Mouse (Mus musculus): Measurements from ENCODE around the gene Tctex1d1. TPM values are rescaled to one million over a fixed set of nuclear protein-coding genes. Genes with fewer than 3 reads are reported as not detected.

Gene Tctex1d1
- polyA plus RNA-seq, 1 experiment from 2014 or later, result 0.56 TPM

DNA sequence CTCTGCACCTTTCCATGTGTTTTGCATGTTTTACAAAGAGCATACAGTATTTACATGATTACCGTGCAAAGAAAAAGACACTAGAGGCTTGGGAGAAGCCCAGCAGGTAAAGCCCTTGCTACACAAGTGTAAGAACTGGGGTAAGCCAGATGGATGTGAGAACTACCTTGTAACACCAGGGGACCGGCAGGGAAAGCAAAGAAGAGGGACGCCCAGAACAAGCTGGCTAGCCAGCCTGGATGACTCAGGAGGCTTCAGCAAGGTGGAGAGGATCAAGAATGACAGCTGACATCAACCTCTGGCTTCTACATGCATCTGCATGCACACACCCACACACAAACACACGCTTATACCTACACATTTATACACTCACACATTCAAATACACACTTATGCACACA lies 11.6 kb downstream of the Tctex1d1 start:
- H3K27me3 ChIP-seq, result no peaks in the 10 kb centered on the region
- H3K9ac ChIP-seq, result no peak overlapping the region
- no peaks in the 10 kb centered on the region for H3K9me3 ChIP-seq (replicated peaks)
- 72% methylated on average over 4 of the region's 4 CpGs for WGBS
- H3K4me1 ChIP-seq, result no peaks in the 10 kb centered on the region
- ATAC-seq, result no peak
- no peak overlapping the region for H3K27ac ChIP-seq
- no peak overlapping the region for H3K4me3 ChIP-seq
- H3K4me2 ChIP-seq, result no peak overlapping the region
- no peaks in the 10 kb centered on the region for H3K36me3 ChIP-seq (ENCODE audit: poor library complexity, severe bottlenecking)

DNA sequence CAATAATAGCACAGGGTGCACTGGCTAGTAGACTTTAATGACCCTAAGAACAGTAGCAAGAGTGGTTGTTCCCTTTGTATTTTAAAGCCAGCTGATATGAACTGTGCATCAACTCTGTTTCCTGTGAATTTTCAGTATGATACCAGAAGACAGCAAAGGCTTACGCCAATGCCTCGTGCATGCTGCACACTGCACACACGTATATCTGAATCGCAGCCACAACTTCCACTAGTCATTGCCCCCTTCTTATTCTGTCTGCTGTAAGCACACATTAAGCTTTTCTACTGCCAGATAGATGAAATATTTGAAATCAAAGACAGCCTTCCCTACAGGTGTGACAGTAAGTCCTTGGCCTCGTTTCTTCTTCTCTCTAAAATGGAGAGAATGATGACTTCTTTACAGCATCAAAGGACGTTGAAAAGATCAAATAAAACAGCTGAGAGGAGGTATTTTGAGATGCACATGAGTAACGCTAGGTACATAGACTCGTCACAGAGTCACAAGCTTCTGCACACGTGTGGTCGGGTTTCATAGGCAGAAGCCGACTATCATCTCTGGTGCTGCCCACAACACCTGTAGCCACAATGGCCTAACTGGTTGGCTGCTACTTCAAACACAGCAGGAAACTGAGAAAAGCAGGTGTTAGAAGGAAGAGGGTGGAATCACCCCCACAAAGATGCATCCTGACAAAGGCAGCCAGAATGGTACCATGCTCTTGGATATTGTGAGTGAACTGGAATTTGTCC lies 12.4 kb downstream of the Tctex1d1 start:
- WGBS, result 87% methylated on average over 11 of the region's 11 CpGs
- Histone ChIP-seq H3K4me2 (no peak overlapping the region), H3K27ac (no peak overlapping the region), H3K9ac (no peak overlapping the region), H3K4me3 (no peak overlapping the region), H3K4me1 (no peaks in the 10 kb centered on the region), H3K36me3 (ENCODE audit: poor library complexity, severe bottlenecking) (no peaks in the 10 kb centered on the region), H3K27me3 (no peaks in the 10 kb centered on the region), H3K9me3 (replicated peaks) (no peaks in the 10 kb centered on the region)
- no peak for ATAC-seq

- ATAC-seq, result no peak
- Histone ChIP-seq H3K9me3 (replicated peaks) (no peaks in the 10 kb centered on the region), H3K27ac (no peak overlapping the region), H3K4me2 (no peak overlapping the region), H3K27me3 (no peaks in the 10 kb centered on the region), H3K36me3 (ENCODE audit: poor library complexity, severe bottlenecking) (no peaks in the 10 kb centered on the region), H3K4me1 (no peaks in the 10 kb centered on the region), H3K9ac (no peak overlapping the region), H3K4me3 (no peak overlapping the region)
- 65% methylated on average over 3 of the region's 3 CpGs for WGBS
Measured at GRCm38 (mm10) chr4:102991685-102992084, 13.3 kb downstream of the Tctex1d1 start.

GRCm38 (mm10) chr4:103004681-103005080 lies 26.3 kb downstream of the Tctex1d1 start:
- WGBS, result 86% methylated on average over 4 of the region's 4 CpGs
- ATAC-seq, result no peak

DNA sequence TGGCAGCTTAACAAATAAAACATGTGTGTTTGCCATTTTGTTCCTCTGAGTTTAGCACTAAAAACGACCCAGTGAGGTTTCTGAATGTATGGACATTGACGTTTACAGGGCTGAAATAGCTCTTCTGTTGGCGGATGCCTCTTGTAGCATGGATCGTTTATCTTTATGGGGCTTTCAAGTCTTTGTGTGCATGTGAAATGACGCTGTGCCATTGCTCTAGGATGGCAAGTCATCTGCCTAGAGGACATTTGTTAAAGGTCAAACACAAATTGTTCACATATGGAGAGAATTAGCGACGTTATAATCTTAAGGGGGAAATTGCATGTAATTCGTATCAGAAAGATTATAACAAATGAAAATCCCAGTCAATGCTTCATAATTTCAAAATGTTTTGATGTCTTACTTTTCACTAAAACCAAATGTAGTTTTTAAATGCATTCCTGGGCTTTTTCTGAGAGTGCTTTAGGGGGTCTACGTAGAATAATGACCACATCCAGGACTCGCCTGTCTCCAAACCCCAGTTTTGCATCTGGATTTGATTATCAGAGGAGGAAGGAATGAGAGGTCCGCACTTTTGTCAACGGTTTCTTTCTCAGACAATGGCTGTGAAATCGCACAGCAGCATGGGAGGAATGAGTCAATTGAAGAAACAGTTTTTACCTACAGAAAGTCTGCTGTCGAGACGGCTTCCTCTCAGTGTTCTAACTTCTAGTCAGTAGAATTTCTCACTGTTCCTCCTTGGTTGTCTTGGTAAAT lies 27.0 kb downstream of the Tctex1d1 start:
- no peaks in the 10 kb centered on the region for H3K9me3 ChIP-seq (replicated peaks)

More at GRCm38 (mm10) chr4:103004681-103005080, 26.3 kb downstream of the Tctex1d1 start:
- no peak overlapping the region for H3K4me2 ChIP-seq
- no peak overlapping the region for H3K27ac ChIP-seq
- no peak overlapping the region for H3K4me3 ChIP-seq
- H3K27me3 ChIP-seq, result no peaks in the 10 kb centered on the region
- H3K9me3 ChIP-seq (replicated peaks), result no peaks in the 10 kb centered on the region
- H3K9ac ChIP-seq, result no peak overlapping the region
- peaks cover 14% of the 10 kb centered on the region for H3K4me1 ChIP-seq
- H3K36me3 ChIP-seq (ENCODE audit: poor library complexity, severe bottlenecking), result no peaks in the 10 kb centered on the region

GRCm38 (mm10) chr4:103006266-103006665 lies 27.9 kb downstream of the Tctex1d1 start:
- H3K4me2 ChIP-seq, result no peak overlapping the region
- no peaks in the 10 kb centered on the region for H3K9me3 ChIP-seq (replicated peaks)
- H3K4me1 ChIP-seq, result peaks cover 14% of the 10 kb centered on the region
- no peak overlapping the region for H3K27ac ChIP-seq
- WGBS, result 71% methylated on average over 5 of the region's 5 CpGs
- ATAC-seq, result no peak
- no peak overlapping the region for H3K4me3 ChIP-seq
- no peaks in the 10 kb centered on the region for H3K36me3 ChIP-seq (ENCODE audit: poor library complexity, severe bottlenecking)
- no peak overlapping the region for H3K9ac ChIP-seq
- no peaks in the 10 kb centered on the region for H3K27me3 ChIP-seq

More for the DNA sequence above, 27.0 kb downstream of the Tctex1d1 start:
- 81% methylated on average over 15 of the region's 15 CpGs for WGBS
- H3K27ac ChIP-seq, result no peak overlapping the region
- peaks cover 14% of the 10 kb centered on the region for H3K4me1 ChIP-seq
- H3K36me3 ChIP-seq (ENCODE audit: poor library complexity, severe bottlenecking), result no peaks in the 10 kb centered on the region
- no peak overlapping the region for H3K9ac ChIP-seq
- no peak overlapping the region for H3K4me2 ChIP-seq
- no peak overlapping the region for H3K4me3 ChIP-seq
- H3K27me3 ChIP-seq, result no peaks in the 10 kb centered on the region
- no peak for ATAC-seq

GRCm38 (mm10) chr4:103006943-103007418 lies 28.6 kb downstream of the Tctex1d1 start:
- peaks cover 18% of the 10 kb centered on the region for H3K4me1 ChIP-seq
- H3K4me3 ChIP-seq, result no peak overlapping the region
- no peaks in the 10 kb centered on the region for H3K36me3 ChIP-seq (ENCODE audit: poor library complexity, severe bottlenecking)
- no peak overlapping the region for H3K4me2 ChIP-seq
- peak; percentile 57; the same call in 1 of the 2 replicates for ATAC-seq
- peak overlapping the region; percentile 12 for H3K27ac ChIP-seq
- 19% methylated on average over 4 of the region's 4 CpGs for WGBS
- no peaks in the 10 kb centered on the region for H3K9me3 ChIP-seq (replicated peaks)
- H3K27me3 ChIP-seq, result no peaks in the 10 kb centered on the region
- H3K9ac ChIP-seq, result no peak overlapping the region

- Histone ChIP-seq H3K27ac (no peak overlapping the region), H3K4me2 (no peak overlapping the region), H3K27me3 (no peaks in the 10 kb centered on the region), H3K4me3 (no peak overlapping the region), H3K9ac (no peak overlapping the region), H3K9me3 (replicated peaks) (no peaks in the 10 kb centered on the region), H3K4me1 (peaks cover 27% of the 10 kb centered on the region), H3K36me3 (ENCODE audit: poor library complexity, severe bottlenecking) (no peaks in the 10 kb centered on the region)
- WGBS, result 94% methylated on average over 4 of the region's 4 CpGs
- ATAC-seq, result no peak
Measured at GRCm38 (mm10) chr4:103010734-103011133, 32.3 kb downstream of the Tctex1d1 start.

DNA sequence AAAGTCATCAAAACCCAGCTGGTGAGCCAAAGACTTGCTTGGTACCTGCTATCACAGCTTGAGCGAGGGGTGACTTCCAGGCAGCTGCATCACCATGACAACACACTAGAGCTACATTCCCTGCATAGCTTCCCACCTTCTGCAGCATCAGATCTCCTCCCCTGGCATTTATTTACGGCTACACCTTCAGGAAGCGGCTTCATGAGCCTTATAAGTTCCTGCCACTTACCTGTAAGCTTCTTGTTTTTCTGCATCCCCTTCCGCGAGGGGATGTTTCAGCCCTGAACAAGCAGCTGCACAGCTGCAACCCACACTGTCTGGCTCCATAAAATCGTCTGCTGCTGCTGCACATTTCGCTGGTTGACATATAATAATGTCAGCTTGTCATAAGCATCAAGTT lies 33.4 kb downstream of the Tctex1d1 start:
- H3K36me3 ChIP-seq (ENCODE audit: poor library complexity, severe bottlenecking), result no peaks in the 10 kb centered on the region
- peak; percentile 78; the same call in 1 of the 2 replicates for ATAC-seq
- no peak overlapping the region for H3K4me2 ChIP-seq
- peak overlapping the region; percentile 40; the same call in 1 of the 2 replicates for H3K27ac ChIP-seq
- 36% methylated on average over 7 of the region's 7 CpGs for WGBS
- H3K4me1 ChIP-seq, result peaks cover 21% of the 10 kb centered on the region
- no peaks in the 10 kb centered on the region for H3K9me3 ChIP-seq (replicated peaks)
- no peak overlapping the region for H3K9ac ChIP-seq
- H3K4me3 ChIP-seq, result no peak overlapping the region
- no peaks in the 10 kb centered on the region for H3K27me3 ChIP-seq

- no peaks in the 10 kb centered on the region for H3K36me3 ChIP-seq (ENCODE audit: poor library complexity, severe bottlenecking)
- H3K4me1 ChIP-seq, result peaks cover 13% of the 10 kb centered on the region
- no peaks in the 10 kb centered on the region for H3K9me3 ChIP-seq (replicated peaks)
- no peaks in the 10 kb centered on the region for H3K27me3 ChIP-seq
- H3K9ac ChIP-seq, result peak overlapping the region; percentile 21; the same call in 1 of the 2 replicates
- no peak for ATAC-seq
- WGBS, result 5% methylated on average over 4 of the region's 4 CpGs
- no peak overlapping the region for H3K27ac ChIP-seq
- peak overlapping the region; percentile 14; the same call in 1 of the 2 replicates for H3K4me2 ChIP-seq
- no peak overlapping the region for H3K4me3 ChIP-seq
Measured at GRCm38 (mm10) chr4:103013490-103013889, 35.1 kb downstream of the Tctex1d1 start.

- Histone ChIP-seq H3K36me3 (ENCODE audit: poor library complexity, severe bottlenecking) (no peaks in the 10 kb centered on the region), H3K9ac (no peak within 1 kb of the TSS), H3K27me3 (no peaks in the 10 kb centered on the region), H3K4me3 (no peak within 1 kb of the TSS), H3K4me1 (no peaks in the 10 kb centered on the region), H3K4me2 (no peak within 1 kb of the TSS), H3K9me3 (replicated peaks) (no peaks in the 10 kb centered on the region), H3K27ac (no peak within 1 kb of the TSS)
- no peak for ATAC-seq
- WGBS, result 97% methylated on average over 4 of the region's 4 CpGs
Measured at GRCm38 (mm10) chr4:103026621-103027020, 48.2 kb downstream of the Tctex1d1 start, which contains the start of gene Insl5. Gene Insl5 (minus strand): TSS chr4:103026842.

GRCm38 (mm10) chr4:103027745-103028144 lies 49.3 kb downstream of the Tctex1d1 start:
- no peak overlapping the region for H3K4me3 ChIP-seq
- H3K9me3 ChIP-seq (replicated peaks), result no peaks in the 10 kb centered on the region
- H3K4me2 ChIP-seq, result no peak overlapping the region
- H3K27ac ChIP-seq, result no peak overlapping the region
- no peak overlapping the region for H3K9ac ChIP-seq
- H3K4me1 ChIP-seq, result no peaks in the 10 kb centered on the region
- 80% methylated on average over 7 of the region's 7 CpGs for WGBS
- H3K27me3 ChIP-seq, result no peaks in the 10 kb centered on the region
- no peak for ATAC-seq
- no peaks in the 10 kb centered on the region for H3K36me3 ChIP-seq (ENCODE audit: poor library complexity, severe bottlenecking)
